Mouse (Mus musculus): Measurements from ENCODE around the gene Pxn.

Pxn gene

GRCm38 (mm10) chr5:115506454-115507201, at the start of gene Pxn:
Gene Pxn (plus strand): TSS chr5:115506676.
- DNase-seq (ENCODE audit: inconsistent ontology term): peak; percentile 95

- no peak for DNase-seq (ENCODE audit: inconsistent ontology term)
Measured at GRCm38 (mm10) chr5:115458918-115459317, 47.6 kb upstream of the Pxn start.

- no peak for DNase-seq (ENCODE audit: inconsistent ontology term)
Measured at GRCm38 (mm10) chr5:115464408-115465115, 41.9 kb upstream of the Pxn start.

GRCm38 (mm10) chr5:115465642-115466420, 40.6 kb upstream of the Pxn start, which contains the start of gene Pla2g1b:
Gene Pla2g1b (plus strand): TSS chr5:115466262.
- DNase-seq (ENCODE audit: inconsistent ontology term): no peak

- DNase-seq (ENCODE audit: inconsistent ontology term): peak; percentile 35
Measured at GRCm38 (mm10) chr5:115469791-115470190, 36.7 kb upstream of the Pxn start.

GRCm38 (mm10) chr5:115470766-115471531, 35.5 kb upstream of the Pxn start:
- no peak for DNase-seq (ENCODE audit: inconsistent ontology term)

- DNase-seq (ENCODE audit: inconsistent ontology term): no peak
Measured at GRCm38 (mm10) chr5:115473191-115473590, 33.3 kb upstream of the Pxn start.

GRCm38 (mm10) chr5:115474174-115474828, 32.2 kb upstream of the Pxn start:
- no peak for DNase-seq (ENCODE audit: inconsistent ontology term)

GRCm38 (mm10) chr5:115475337-115476106, 31.0 kb upstream of the Pxn start:
- DNase-seq (ENCODE audit: inconsistent ontology term): peak; percentile 68

- DNase-seq (ENCODE audit: inconsistent ontology term): no peak
Measured at GRCm38 (mm10) chr5:115476107-115476727, 30.3 kb upstream of the Pxn start.

- no peak for DNase-seq (ENCODE audit: inconsistent ontology term)
Measured at GRCm38 (mm10) chr5:115479561-115479960, 26.9 kb upstream of the Pxn start.

GRCm38 (mm10) chr5:115480101-115480500, 26.4 kb upstream of the Pxn start:
- no peak for DNase-seq (ENCODE audit: inconsistent ontology term)

GRCm38 (mm10) chr5:115482390-115483265, 23.8 kb upstream of the Pxn start:
- peak; percentile 55 for DNase-seq (ENCODE audit: inconsistent ontology term)

GRCm38 (mm10) chr5:115483385-115483784, 23.1 kb upstream of the Pxn start:
- no peak for DNase-seq (ENCODE audit: inconsistent ontology term)

GRCm38 (mm10) chr5:115483947-115484920, 22.2 kb upstream of the Pxn start, which contains the start of gene Sirt4:
Gene Sirt4 (minus strand): TSS chr5:115484725.
- DNase-seq (ENCODE audit: inconsistent ontology term): peak; percentile 93

GRCm38 (mm10) chr5:115484996-115485395, 21.5 kb upstream of the Pxn start:
- no peak for DNase-seq (ENCODE audit: inconsistent ontology term)

GRCm38 (mm10) chr5:115485489-115486205, 20.8 kb upstream of the Pxn start:
- no peak for DNase-seq (ENCODE audit: inconsistent ontology term)
